Mouse (Mus musculus): Measurements from ENCODE around the gene Prlr.

DNA sequence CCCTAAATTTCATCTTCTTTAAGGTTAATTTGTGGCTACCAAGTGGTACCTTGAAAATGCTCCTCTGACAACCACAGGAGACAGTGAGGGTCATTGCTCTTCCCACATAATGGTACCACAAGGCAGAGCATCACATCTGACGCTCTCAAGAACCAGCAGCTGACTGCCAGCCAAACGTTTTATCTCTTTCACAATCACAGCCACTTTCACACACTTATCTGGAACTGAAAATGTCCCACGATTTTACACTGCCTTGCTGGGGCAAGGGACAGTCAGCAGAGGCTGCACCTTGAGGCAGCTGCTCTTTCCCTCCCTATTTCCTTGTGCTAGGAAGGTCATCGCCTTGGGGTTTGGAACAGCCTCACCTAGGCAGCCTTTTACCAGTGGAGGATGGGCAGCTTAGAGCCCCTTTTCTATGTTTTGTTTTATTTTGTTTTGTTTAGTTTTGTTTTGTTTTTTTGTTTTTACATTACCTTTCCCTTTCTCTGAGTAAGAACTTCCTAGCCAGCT lies 33.3 kb downstream of the Prlr start:
- TF ChIP-seq EP300 (optimal IDR thresholded peaks at IDR 0.05) (no peak), CTCF (IDR thresholded peaks at IDR 0.05; ENCODE audit: low read depth) (no peak)
